Comparison of ENCODE assay signal across 1 mouse cellular context in genomic region chr2:28533901-28534435, GRCm38 (mm10).
TF ChIP-seq lines count a peak whose summit lies in the region.

No protein-coding gene starts in this region.

TF ChIP-seq in MEL, 35 proteins besides CTCF, POLR2A, EP300 and RAD21 (continued from another document):
- TF ChIP-seq CHD1 (IDR thresholded peaks at IDR 0.05; ENCODE audit: low read depth, low read length) (no peak), TBP (IDR thresholded peaks at IDR 0.05; ENCODE audit: low read depth, low read length) (no peak), USF1 (IDR thresholded peaks at IDR 0.05; ENCODE audit: low read depth, low read length) (no peak), JUND (IDR thresholded peaks at IDR 0.05; ENCODE audit: low read depth, low read length) (no peak), POLR2AphosphoS2 (IDR thresholded peaks at IDR 0.05; ENCODE audit: low read length) (no peak), RCOR1 (IDR thresholded peaks at IDR 0.05; ENCODE audit: low read depth, low read length) (no peak)
